Mouse (Mus musculus) heart, embryonic 11.5 days (tissue): ENCODE measurements around the gene Fli1. TPM values are rescaled to one million over a fixed set of nuclear protein-coding genes. Genes with fewer than 3 reads are reported as not detected.
A peak's percentile ranks its signal among the peaks of the same experiment; 100 is the strongest.

ENCODE experiments used
- ATAC-seq: fragments of 200-750 bp; cut with Nextera tagmentation; replicated peaks from 2 replicates; pipeline ENCODE4 v1.8.0; 2017; ENCODE audit warnings: moderate library complexity; ENCODE audit not compliant: insufficient number of reproducible peaks, low FRiP score, low TSS enrichment
- H3K27ac ChIP-seq: fragments of 300-500 bp; sonication (generic); 2 replicates; pipeline ENCODE4 v1.5.1; 2014; ENCODE audit warnings: mild to moderate bottlenecking, low read depth, low read length
- H3K27me3 ChIP-seq: fragments of 300-500 bp; sonication (generic); 2 replicates; pipeline ENCODE4 v1.6.1; 2014; ENCODE audit warnings: mild to moderate bottlenecking, low read length, mixed read lengths; ENCODE audit not compliant: control insufficient read depth, insufficient read depth
- H3K36me3 ChIP-seq: fragments of 300-500 bp; sonication (generic); 2 replicates; pipeline ENCODE4 v1.6.1; 2014; ENCODE audit warnings: mild to moderate bottlenecking, low read length, moderate library complexity, mixed read lengths; ENCODE audit not compliant: control insufficient read depth, insufficient read depth
- H3K4me1 ChIP-seq: fragments of 300-500 bp; sonication (generic); 2 replicates; pipeline ENCODE4 v1.6.1; 2014; ENCODE audit warnings: low read length; ENCODE audit not compliant: control insufficient read depth, insufficient read depth
- H3K4me2 ChIP-seq: fragments of 300-500 bp; sonication (generic); 2 replicates; pipeline ENCODE4 v1.6.1; 2014; ENCODE audit warnings: mild to moderate bottlenecking, moderate library complexity
- H3K4me3 ChIP-seq: fragments of 300-500 bp; sonication (generic); 2 replicates; pipeline ENCODE4 v1.5.1; 2014; ENCODE audit warnings: low read depth, low read length
- H3K9ac ChIP-seq: fragments of 300-500 bp; sonication (generic); 2 replicates; pipeline ENCODE4 v1.6.1; 2014; ENCODE audit warnings: mild to moderate bottlenecking, low read depth, low read length, moderate library complexity
- H3K9me3 ChIP-seq: fragments of 300-500 bp; sonication (generic); replicated peaks from 2 replicates; pipeline ENCODE4 v1.6.1; 2016; ENCODE audit warnings: low read length; ENCODE audit not compliant: control insufficient read depth
- WGBS: fragments of 180-500 bp; shearing (Covaris S2); extraction: QIAGEN DNeasy Blood & Tissue Kit; methylation state at CpG from one replicate; pipeline ENCODE4 v1.1.7; 2014; ENCODE audit not compliant: insufficient replicate concordance; 5-methylcytosine and 5-hydroxymethylcytosine counted together
- polyA plus RNA-seq: library from polyadenylated mRNA; unstranded; fragments of >200 nt; fragmentation: Nextera tagmentation; extraction: Ambion mirVana; gene quantifications from 2 replicates; pipeline ENCODE4 v1.2.1, GENCODE M21; 2014

Fli1 gene
- polyA plus RNA-seq, 1 experiment from 2014 or later, result 17.1 TPM

GRCm38 (mm10) chr9:32559859-32560258 lies 17.2 kb upstream of the Fli1 start:
- no peak overlapping the region for H3K27ac ChIP-seq
- no peak overlapping the region for H3K4me3 ChIP-seq
- no peak for ATAC-seq
- H3K4me2 ChIP-seq, result no peak overlapping the region
- whole genome bisulfite sequencing, result 64% methylated on average over 8 of the region's 8 CpGs
- H3K9ac ChIP-seq, result no peak overlapping the region
- peaks cover 9% of the 10 kb centered on the region for H3K4me1 ChIP-seq
- peaks cover 5% of the 10 kb centered on the region; the same call in 1 of the 2 replicates for H3K27me3 ChIP-seq
- no peaks in the 10 kb centered on the region for H3K36me3 ChIP-seq
- H3K9me3 ChIP-seq, result no peaks in the 10 kb centered on the region

GRCm38 (mm10) chr9:32559454-32559853 lies 16.8 kb upstream of the Fli1 start:
- no peaks in the 10 kb centered on the region for H3K36me3 ChIP-seq
- H3K9me3 ChIP-seq, result no peaks in the 10 kb centered on the region
- ATAC-seq, result no peak
- peaks cover 4% of the 10 kb centered on the region for H3K4me1 ChIP-seq
- H3K9ac ChIP-seq, result no peak overlapping the region
- H3K4me2 ChIP-seq, result no peak overlapping the region
- peaks cover 5% of the 10 kb centered on the region; the same call in 1 of the 2 replicates for H3K27me3 ChIP-seq
- no peak overlapping the region for H3K4me3 ChIP-seq
- H3K27ac ChIP-seq, result no peak overlapping the region

- 0 out of 2 replicates have a peak, but pooled peaks have one; percentile 49 for ATAC-seq
- no peaks in the 10 kb centered on the region for H3K9me3 ChIP-seq
- H3K36me3 ChIP-seq, result no peaks in the 10 kb centered on the region
- no peak overlapping the region for H3K27ac ChIP-seq
- no peak overlapping the region for H3K9ac ChIP-seq
- H3K4me1 ChIP-seq, result 0 out of 2 replicates have a peak, but pooled peaks cover 2% of the 10 kb centered on the region
- WGBS, result 42% methylated on average over 7 of the region's 7 CpGs
- H3K4me2 ChIP-seq, result no peak overlapping the region
- no peak overlapping the region for H3K4me3 ChIP-seq
- H3K27me3 ChIP-seq, result 0 out of 2 replicates have a peak, but pooled peaks cover 3% of the 10 kb centered on the region
Observed at GRCm38 (mm10) chr9:32556313-32556712, 13.7 kb upstream of the Fli1 start.

GRCm38 (mm10) chr9:32555279-32555678 lies 12.6 kb upstream of the Fli1 start:
- no peak for ATAC-seq
- H3K9ac ChIP-seq, result no peak overlapping the region
- H3K4me2 ChIP-seq, result no peak overlapping the region
- no peaks in the 10 kb centered on the region for H3K27me3 ChIP-seq
- WGBS, result 62% methylated on average over 3 of the region's 3 CpGs
- no peaks in the 10 kb centered on the region for H3K9me3 ChIP-seq
- H3K27ac ChIP-seq, result no peak overlapping the region
- no peak overlapping the region for H3K4me3 ChIP-seq
- H3K4me1 ChIP-seq, result peaks cover 8% of the 10 kb centered on the region
- no peaks in the 10 kb centered on the region for H3K36me3 ChIP-seq

GRCm38 (mm10) chr9:32550541-32550940 lies 7.9 kb upstream of the Fli1 start:
- H3K36me3 ChIP-seq, result no peaks in the 10 kb centered on the region
- no peak for ATAC-seq
- WGBS, result 10% methylated on average over 10 of the region's 10 CpGs
- H3K4me2 ChIP-seq, result peak overlapping the region; percentile 14; the same call in 1 of the 2 replicates
- H3K4me3 ChIP-seq, result no peak overlapping the region
- peaks cover 27% of the 10 kb centered on the region for H3K27me3 ChIP-seq
- 0 out of 2 replicates have a peak overlapping the region, but pooled peaks have one; percentile 16 for H3K9ac ChIP-seq
- no peaks in the 10 kb centered on the region for H3K9me3 ChIP-seq
- H3K27ac ChIP-seq, result no peak overlapping the region
- H3K4me1 ChIP-seq, result peaks cover 21% of the 10 kb centered on the region

- 8% methylated on average over 6 of the region's 6 CpGs for WGBS
- no peak overlapping the region for H3K9ac ChIP-seq
Observed at GRCm38 (mm10) chr9:32549462-32550384, 7.1 kb upstream of the Fli1 start.

GRCm38 (mm10) chr9:32546731-32547130 lies 4.1 kb upstream of the Fli1 start:
- no peak for ATAC-seq
- Histone ChIP-seq H3K4me2 (no peak overlapping the region), H3K36me3 (no peaks in the 10 kb centered on the region), H3K4me3 (no peak overlapping the region), H3K27me3 (peaks cover 52% of the 10 kb centered on the region), H3K9me3 (no peaks in the 10 kb centered on the region), H3K27ac (no peak overlapping the region), H3K9ac (no peak overlapping the region), H3K4me1 (peaks cover 41% of the 10 kb centered on the region)
- WGBS, result 61% methylated on average over 2 of the region's 2 CpGs

More at GRCm38 (mm10) chr9:32549462-32550384, 7.1 kb upstream of the Fli1 start:
- no peak for ATAC-seq
- Histone ChIP-seq H3K4me1 (peaks cover 29% of the 10 kb centered on the region), H3K36me3 (no peaks in the 10 kb centered on the region), H3K27ac (peak overlapping the region; percentile 22; the same call in 1 of the 2 replicates), H3K4me2 (no peak overlapping the region), H3K4me3 (no peak overlapping the region), H3K27me3 (peaks cover 35% of the 10 kb centered on the region), H3K9me3 (no peaks in the 10 kb centered on the region)

- H3K27ac ChIP-seq, result no peak overlapping the region
- peaks cover 37% of the 10 kb centered on the region for H3K4me1 ChIP-seq
- no peak for ATAC-seq
- 2% methylated on average over 40 of the region's 40 CpGs for WGBS
- peak overlapping the region; percentile 79 for H3K4me2 ChIP-seq
- no peaks in the 10 kb centered on the region for H3K9me3 ChIP-seq
- H3K36me3 ChIP-seq, result no peaks in the 10 kb centered on the region
- H3K4me3 ChIP-seq, result peak overlapping the region; percentile 25; the same call in 1 of the 2 replicates
- no peak overlapping the region for H3K9ac ChIP-seq
- peaks cover 58% of the 10 kb centered on the region for H3K27me3 ChIP-seq
Observed at GRCm38 (mm10) chr9:32544731-32545661, 2.3 kb upstream of the Fli1 start.
